Mouse (Mus musculus) midbrain, embryonic 13.5 days (tissue): ENCODE results near the gene A530016L24Rik. TPM values are rescaled to one million over a fixed set of nuclear protein-coding genes. Genes with fewer than 3 reads are reported as not detected.

ENCODE experiments used
- ATAC-seq: fragments of 200-750 bp; cut with Nextera tagmentation; 2 replicates; pipeline ENCODE4 v1.8.0; 2017; ENCODE audit warnings: mild to moderate bottlenecking, moderate TSS enrichment, moderate library complexity
- H3K27ac ChIP-seq: fragments of 300-500 bp; sonication (generic); 2 replicates; pipeline ENCODE4 v1.5.1; 2015; ENCODE audit warnings: inconsistent platforms, mild to moderate bottlenecking, moderate library complexity
- H3K27me3 ChIP-seq: fragments of 300-500 bp; sonication (generic); 2 replicates; pipeline ENCODE4 v1.6.1; 2015; ENCODE audit warnings: mild to moderate bottlenecking, inconsistent platforms
- H3K36me3 ChIP-seq: fragments of 300-500 bp; sonication (generic); 2 replicates; pipeline ENCODE4 v1.6.1; 2015; ENCODE audit warnings: mild to moderate bottlenecking, inconsistent platforms
- H3K4me1 ChIP-seq: fragments of 300-500 bp; sonication (generic); replicated peaks from 2 replicates; pipeline ENCODE4 v1.6.1; 2015; ENCODE audit warnings: inconsistent platforms
- H3K4me2 ChIP-seq: fragments of 300-500 bp; sonication (generic); replicated peaks from 2 replicates; pipeline ENCODE4 v1.6.1; 2015; ENCODE audit warnings: moderate library complexity, mild to moderate bottlenecking, inconsistent platforms
- H3K4me3 ChIP-seq: fragments of 300-500 bp; sonication (generic); replicated peaks from 2 replicates; pipeline ENCODE4 v1.5.1; 2015; ENCODE audit warnings: mild to moderate bottlenecking, inconsistent platforms
- H3K9ac ChIP-seq: fragments of 300-500 bp; sonication (generic); replicated peaks from 2 replicates; pipeline ENCODE4 v1.6.1; 2015; ENCODE audit warnings: mild to moderate bottlenecking, inconsistent platforms
- H3K9me3 ChIP-seq: fragments of 300-500 bp; sonication (generic); 2 replicates; pipeline ENCODE4 v1.6.1; 2016; ENCODE audit warnings: mild to moderate bottlenecking, inconsistent platforms
- WGBS: fragments of 180-500 bp; shearing (Covaris S2); methylation state at CpG from one replicate; pipeline ENCODE4 v1.1.7; 2015; 5-methylcytosine and 5-hydroxymethylcytosine counted together
- polyA plus RNA-seq: library from polyadenylated mRNA; unstranded; fragments of >200 nt; fragmentation: Nextera tagmentation; extraction: Ambion mirVana; gene quantifications from 2 replicates; pipeline ENCODE4 v1.2.1, GENCODE M21; 2015

A530016L24Rik gene
- polyA plus RNA-seq, 1 experiment from 2014 or later = 0.15 TPM

GRCm38 (mm10) chr12:112464516-112464915 lies 24.7 kb upstream of the A530016L24Rik start:
- Histone ChIP-seq H3K4me2 (no peak overlapping the region), H3K36me3 (no peaks in the 10 kb centered on the region), H3K27me3 (peaks cover 14% of the 10 kb centered on the region), H3K27ac (no peak overlapping the region), H3K4me3 (no peak overlapping the region), H3K4me1 (peaks cover 27% of the 10 kb centered on the region), H3K9me3 (no peaks in the 10 kb centered on the region), H3K9ac (no peak overlapping the region)
- no peak for ATAC-seq
- WGBS = 85% methylated on average over 3 of the region's 3 CpGs

GRCm38 (mm10) chr12:112465928-112466327 lies 23.3 kb upstream of the A530016L24Rik start:
- H3K27ac ChIP-seq = no peak overlapping the region
- ATAC-seq = no peak
- 96% methylated on average over 17 of the region's 17 CpGs for WGBS
- no peak overlapping the region for H3K4me2 ChIP-seq
- H3K36me3 ChIP-seq = no peaks in the 10 kb centered on the region
- H3K27me3 ChIP-seq = peaks cover 11% of the 10 kb centered on the region
- no peaks in the 10 kb centered on the region for H3K9me3 ChIP-seq
- H3K4me3 ChIP-seq = no peak overlapping the region
- H3K9ac ChIP-seq = no peak overlapping the region
- H3K4me1 ChIP-seq = peaks cover 41% of the 10 kb centered on the region

DNA sequence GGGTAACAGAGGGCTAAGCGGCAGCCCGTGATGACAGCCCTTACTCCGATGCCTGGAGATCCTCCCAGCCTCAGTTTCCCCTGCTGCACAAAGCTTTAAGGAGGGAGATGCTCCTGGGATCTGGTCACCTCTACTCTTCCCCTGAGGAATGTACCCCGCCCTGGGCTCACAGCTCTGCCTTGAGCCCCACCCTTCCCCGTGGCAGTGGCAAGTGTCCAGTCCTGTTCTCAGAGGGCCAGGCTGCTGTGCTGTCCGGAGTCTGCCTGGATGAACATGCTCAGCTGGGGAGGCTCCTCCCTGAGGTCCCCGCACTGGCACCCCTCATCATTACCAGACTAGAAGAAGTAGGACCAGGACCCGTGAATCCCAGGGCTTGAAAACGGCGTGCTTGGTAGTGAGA lies 21.9 kb upstream of the A530016L24Rik start:
- H3K27ac ChIP-seq = no peak overlapping the region
- 71% methylated on average over 10 of the region's 10 CpGs for WGBS
- H3K9me3 ChIP-seq = no peaks in the 10 kb centered on the region

GRCm38 (mm10) chr12:112469393-112469792 lies 19.9 kb upstream of the A530016L24Rik start:
- WGBS = 72% methylated on average over 7 of the region's 7 CpGs
- Histone ChIP-seq H3K4me1 (peaks cover 50% of the 10 kb centered on the region), H3K4me3 (no peak overlapping the region), H3K4me2 (no peak overlapping the region), H3K27me3 (peaks cover 31% of the 10 kb centered on the region), H3K27ac (peak overlapping the region; percentile 61), H3K36me3 (no peaks in the 10 kb centered on the region), H3K9ac (no peak overlapping the region), H3K9me3 (no peaks in the 10 kb centered on the region)
- ATAC-seq = no peak

More for the DNA sequence above, 21.9 kb upstream of the A530016L24Rik start:
- no peak for ATAC-seq
- Histone ChIP-seq H3K27me3 (peaks cover 18% of the 10 kb centered on the region), H3K4me2 (no peak overlapping the region), H3K4me1 (peaks cover 46% of the 10 kb centered on the region), H3K9ac (no peak overlapping the region), H3K36me3 (no peaks in the 10 kb centered on the region), H3K4me3 (no peak overlapping the region)

- Histone ChIP-seq H3K36me3 (no peaks in the 10 kb centered on the region), H3K4me2 (no peak overlapping the region), H3K9ac (no peak overlapping the region), H3K27ac (peak overlapping the region; percentile 61), H3K4me1 (peaks cover 44% of the 10 kb centered on the region), H3K27me3 (peaks cover 39% of the 10 kb centered on the region), H3K9me3 (no peaks in the 10 kb centered on the region), H3K4me3 (no peak overlapping the region)
- ATAC-seq = peak; percentile 46; the same call in 1 of the 2 replicates
- 43% methylated on average over 5 of the region's 5 CpGs for WGBS
Measured at GRCm38 (mm10) chr12:112470216-112470615, 19.0 kb upstream of the A530016L24Rik start.

GRCm38 (mm10) chr12:112473777-112474176 lies 15.5 kb upstream of the A530016L24Rik start:
- no peaks in the 10 kb centered on the region for H3K36me3 ChIP-seq
- H3K9ac ChIP-seq = no peak overlapping the region
- 16% methylated on average over 9 of the region's 9 CpGs for WGBS
- H3K4me3 ChIP-seq = no peak overlapping the region
- H3K4me2 ChIP-seq = no peak overlapping the region
- H3K4me1 ChIP-seq = peaks cover 40% of the 10 kb centered on the region
- ATAC-seq = peak; percentile 76
- peaks cover 52% of the 10 kb centered on the region for H3K27me3 ChIP-seq
- no peak overlapping the region for H3K27ac ChIP-seq
- H3K9me3 ChIP-seq = no peaks in the 10 kb centered on the region

DNA sequence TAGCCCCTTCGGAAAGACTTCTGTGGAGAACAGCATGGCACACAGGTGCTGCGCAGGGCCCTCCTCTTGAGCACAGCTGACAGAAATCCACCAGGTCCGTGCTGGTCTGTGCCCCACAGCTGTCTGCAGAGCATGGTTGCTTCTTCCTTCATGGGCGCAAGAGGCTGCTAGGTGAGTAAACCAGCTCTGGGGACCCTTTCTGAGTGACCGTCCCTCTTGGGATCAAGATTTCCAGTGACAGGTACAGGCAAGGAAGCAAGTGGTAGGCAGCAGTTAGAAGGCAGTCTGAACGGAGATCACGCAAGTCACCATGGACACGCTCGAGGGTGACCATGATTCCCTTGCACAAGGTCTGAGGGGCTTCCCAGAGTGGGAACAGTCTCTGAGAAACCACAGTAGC lies 287 bp downstream of the A530016L24Rik start:
- Histone ChIP-seq H3K27me3 (0 out of 2 replicates have a peak, but pooled peaks cover 6% of the 10 kb centered on the region), H3K4me2 (no peak overlapping the region), H3K4me3 (no peak overlapping the region), H3K9ac (no peak overlapping the region), H3K4me1 (peaks cover 10% of the 10 kb centered on the region), H3K36me3 (no peaks in the 10 kb centered on the region), H3K27ac (no peak overlapping the region), H3K9me3 (no peaks in the 10 kb centered on the region)
- ATAC-seq = no peak
- WGBS = 94% methylated on average over 9 of the region's 9 CpGs

DNA sequence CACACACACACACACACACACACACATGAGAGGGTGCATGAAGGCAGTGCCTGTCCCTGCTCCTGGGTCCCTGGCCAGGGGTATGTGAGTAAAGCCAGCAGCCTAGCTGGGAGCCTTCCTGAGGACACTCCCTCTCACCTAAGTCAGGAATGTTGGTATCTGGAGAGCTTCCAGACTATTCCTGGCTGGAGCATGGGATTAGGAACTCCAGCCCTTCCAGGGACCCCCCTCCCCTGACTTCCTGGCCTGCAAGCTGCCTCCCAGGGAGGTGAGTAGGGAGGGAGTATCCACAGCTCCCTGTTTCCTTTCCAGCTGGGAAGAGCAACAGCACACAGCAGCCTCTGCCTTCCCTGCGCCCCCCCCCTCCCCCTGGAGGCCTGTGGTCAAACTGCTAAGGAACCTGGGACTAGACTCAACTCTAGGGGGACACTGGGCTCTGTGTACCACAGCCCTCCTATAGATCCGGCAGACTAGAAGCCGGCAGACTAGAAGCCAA lies 1.2 kb downstream of the A530016L24Rik start:
- no peaks in the 10 kb centered on the region for H3K36me3 ChIP-seq
- H3K4me3 ChIP-seq = no peak overlapping the region
- no peaks in the 10 kb centered on the region for H3K9me3 ChIP-seq
- H3K27ac ChIP-seq = no peak overlapping the region
- peaks cover 10% of the 10 kb centered on the region for H3K4me1 ChIP-seq
- H3K9ac ChIP-seq = no peak overlapping the region
- 0 out of 2 replicates have a peak, but pooled peaks cover 9% of the 10 kb centered on the region for H3K27me3 ChIP-seq
- no peak overlapping the region for H3K4me2 ChIP-seq
- WGBS = 42% methylated on average over 3 of the region's 3 CpGs
- ATAC-seq = no peak

- Histone ChIP-seq H3K4me3 (no peak overlapping the region), H3K9me3 (no peaks in the 10 kb centered on the region), H3K9ac (no peak overlapping the region), H3K27me3 (peaks cover 9% of the 10 kb centered on the region; the same call in 1 of the 2 replicates), H3K27ac (no peak overlapping the region), H3K4me2 (no peak overlapping the region), H3K4me1 (peaks cover 6% of the 10 kb centered on the region), H3K36me3 (no peaks in the 10 kb centered on the region)
- ATAC-seq = no peak
- WGBS = 68% methylated on average over 5 of the region's 5 CpGs
Measured at GRCm38 (mm10) chr12:112496136-112496535, 6.9 kb downstream of the A530016L24Rik start.

DNA sequence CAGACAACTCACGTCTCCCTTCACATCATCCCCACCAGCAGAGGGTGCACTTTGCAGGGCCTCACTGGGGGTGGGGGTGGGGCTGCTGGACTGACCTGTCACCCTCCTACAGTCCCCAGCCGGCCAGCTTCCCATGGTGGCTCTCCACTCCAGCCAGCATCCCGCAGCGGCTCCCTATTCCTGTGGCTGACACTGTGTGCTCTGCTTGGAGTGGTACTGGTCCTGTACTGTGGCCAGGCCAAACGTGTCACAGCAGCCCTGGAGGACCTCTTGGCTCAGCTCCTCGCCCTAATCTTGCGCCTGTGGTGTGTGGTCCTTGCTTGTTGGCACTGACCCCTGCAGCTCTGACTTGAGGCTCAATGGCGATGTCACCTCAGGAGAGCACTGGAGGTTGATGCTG lies 8.5 kb downstream of the A530016L24Rik start:
- Histone ChIP-seq H3K9ac (no peak overlapping the region), H3K4me2 (no peak overlapping the region), H3K9me3 (no peaks in the 10 kb centered on the region), H3K4me1 (peaks cover 13% of the 10 kb centered on the region), H3K27ac (no peak overlapping the region), H3K27me3 (peaks cover 9% of the 10 kb centered on the region; the same call in 1 of the 2 replicates), H3K36me3 (no peaks in the 10 kb centered on the region), H3K4me3 (no peak overlapping the region)
- ATAC-seq = no peak
- WGBS = 86% methylated on average over 8 of the region's 8 CpGs

GRCm38 (mm10) chr12:112498683-112499082 lies 9.4 kb downstream of the A530016L24Rik start:
- Histone ChIP-seq H3K27ac (no peak overlapping the region), H3K4me3 (no peak overlapping the region), H3K36me3 (no peaks in the 10 kb centered on the region), H3K9ac (no peak overlapping the region), H3K4me2 (no peak overlapping the region), H3K9me3 (no peaks in the 10 kb centered on the region), H3K27me3 (peaks cover 9% of the 10 kb centered on the region; the same call in 1 of the 2 replicates), H3K4me1 (peaks cover 13% of the 10 kb centered on the region)
- WGBS = 39% methylated on average over 11 of the region's 11 CpGs
- no peak for ATAC-seq

- Histone ChIP-seq H3K9ac (no peak overlapping the region), H3K4me2 (no peak overlapping the region), H3K9me3 (no peaks in the 10 kb centered on the region), H3K4me3 (no peak overlapping the region), H3K27me3 (0 out of 2 replicates have a peak, but pooled peaks cover under 1% of the 10 kb centered on the region), H3K36me3 (peaks cover 4% of the 10 kb centered on the region; the same call in 1 of the 2 replicates), H3K4me1 (peaks cover 46% of the 10 kb centered on the region), H3K27ac (no peak overlapping the region)
- WGBS = 43% methylated on average over 19 of the region's 19 CpGs
- ATAC-seq = no peak
Measured at GRCm38 (mm10) chr12:112503003-112503771, 13.9 kb downstream of the A530016L24Rik start.
